Mouse (Mus musculus) lung, postnatal 0 days (tissue): Measurements from ENCODE around the gene Ptk7.
A peak's percentile ranks its signal among the peaks of the same experiment; 100 is the strongest.

Source experiments
- CTCF ChIP-seq: IDR thresholded peaks from 2 replicates; pipeline ENCODE4 v1.5.1; 2016; ENCODE audit warnings: antibody characterized with exemption, mild to moderate bottlenecking
- EP300 ChIP-seq: IDR thresholded peaks from 2 replicates; pipeline ENCODE4 v1.6.1; 2016; ENCODE audit warnings: antibody characterized with exemption, mild to moderate bottlenecking, control low read depth

DNA sequence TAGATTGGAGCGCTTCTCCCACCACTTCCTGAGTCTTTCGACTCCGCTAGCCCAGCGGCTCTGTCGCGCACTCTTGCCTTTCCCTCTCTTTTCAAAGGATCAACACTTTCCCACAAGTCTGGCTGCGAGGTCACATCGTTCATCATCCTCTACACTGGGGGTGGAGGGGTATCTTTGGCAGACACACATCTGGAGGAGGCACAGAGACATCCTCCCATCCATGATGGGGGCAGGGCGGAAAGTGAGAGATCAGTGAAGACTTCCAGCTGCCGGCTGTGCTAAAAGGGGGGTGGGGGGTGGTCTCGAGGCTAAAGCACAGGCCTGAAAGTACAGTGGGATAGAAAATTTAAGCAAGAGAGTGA lies 72.7 kb downstream of the Ptk7 start:
- no peak for TF ChIP-seq CTCF
- 0 out of 2 replicates have a peak, but pooled peaks have one; percentile 9 for TF ChIP-seq EP300
